Mouse (Mus musculus) embryonic fibroblast, embryonic 13.5 days (primary cell): Measurements from ENCODE around the gene Usp17lb.
"Not testable (repeated sequence)": the region's sequence is repeated elsewhere in the genome, so short reads cannot be mapped to it uniquely, and the experiment has no call there.

Source experiments
- CTCF ChIP-seq: IDR thresholded peaks from 2 replicates; pipeline ENCODE4 v1.5.1; 2011; ENCODE audit warnings: mild to moderate bottlenecking, control low read depth, low read length, moderate library complexity, borderline replicate concordance; ENCODE audit not compliant: insufficient read depth
- POLR2A ChIP-seq: IDR thresholded peaks from 2 replicates; pipeline ENCODE4 v1.6.1; 2011; ENCODE audit warnings: low read depth, mild to moderate bottlenecking, control low read depth, low read length, moderate library complexity

- not testable (repeated sequence) for TF ChIP-seq CTCF, POLR2A
Measured at GRCm38 (mm10) chr7:104810335-104810734, 32.1 kb downstream of the Usp17lb start.
